Mouse (Mus musculus): ENCODE measurements around the gene Nedd9.

GRCm38 (mm10) chr13:41324631-41325030 lies 162.5 kb downstream of the Nedd9 start:
- no peak for TF ChIP-seq HCFC1 (IDR thresholded peaks at IDR 0.05; ENCODE audit: borderline replicate concordance, insufficient read depth, low read length)
- TF ChIP-seq ZNF384 (IDR thresholded peaks at IDR 0.05; ENCODE audit: low read depth, low read length): no peak
- TF ChIP-seq ZC3H11A (IDR thresholded peaks at IDR 0.05; ENCODE audit: borderline replicate concordance, low read depth, low read length): no peak
- no peak for TF ChIP-seq CHD2 (IDR thresholded peaks at IDR 0.05; ENCODE audit: low read depth, low read length)

All from ES-E14 (cell line).